Comparison of ENCODE assay signal across 8 mouse cellular contexts in genomic region chr11:118246724-118247123, GRCm38 (mm10). TPM values are rescaled to one million over a fixed set of nuclear protein-coding genes. Genes with fewer than 3 reads are reported as not detected.
DNase-seq lines count a peak whose midpoint lies in the region; ATAC-seq and TF ChIP-seq lines count a peak whose summit lies in the region.

No protein-coding gene starts in this region.

- ATAC-seq in forebrain, postnatal 0 days, result no peak
- ATAC-seq in liver, embryonic 12.5 days, result no peak

- peak overlapping the region; percentile 90 for H3K9ac ChIP-seq in heart, adult 2 months (ENCODE audit: low read depth, low read length)
- H3K9ac ChIP-seq in forebrain, postnatal 0 days, result 0 out of 2 replicates have a peak overlapping the region, but pooled peaks have one; percentile 74
- peak overlapping the region; percentile 87; the same call in 1 of the 2 replicates for H3K9ac ChIP-seq in liver, embryonic 12.5 days

- WGBS in heart, adult 2 months, result 36% methylated on average over 5 of the region's 5 CpGs
- 45% methylated on average over 5 of the region's 5 CpGs for WGBS in forebrain, postnatal 0 days
- 66% methylated on average over 5 of the region's 5 CpGs for WGBS in liver, embryonic 12.5 days (ENCODE audit: insufficient replicate concordance)

- DNase-seq in heart, adult 2 months, result no peak
- no peak for DNase-seq in heart, adult 11 months
- peak; percentile 63 for DNase-seq in A20 (ENCODE audit: low read depth, low spot score)
- DNase-seq in forebrain, postnatal 0 days, result no peak
- DNase-seq in frontal cortex, postnatal 10 days (ENCODE audit: low spot score in 2 of 2), result no peak
- DNase-seq in thymus, postnatal 36 days, result no peak
- DNase-seq in embryo, embryonic 11 days, result no peak

- intact Hi-C loops in heart, adult 2 months (cut with DNase I), result no loop called here

- no peak for TF ChIP-seq POLR2A in heart, adult 2 months (IDR thresholded peaks at IDR 0.05; ENCODE audit: insufficient read depth, low read depth, low read length)

- no peak for TF ChIP-seq EP300 in heart, adult 2 months (IDR thresholded peaks at IDR 0.05; ENCODE audit: insufficient read depth, low read depth, low read length)

- TF ChIP-seq CTCF in heart, adult 2 months (IDR thresholded peaks at IDR 0.05), result no peak
- TF ChIP-seq CTCF in forebrain, postnatal 0 days (IDR thresholded peaks at IDR 0.05; ENCODE audit: low read depth), result no peak

- no peaks in the 10 kb centered on the region for H3K9me3 ChIP-seq in forebrain, postnatal 0 days (ENCODE audit: low read length)
- H3K9me3 ChIP-seq in liver, embryonic 12.5 days (replicated peaks), result no peaks in the 10 kb centered on the region

- H3K27me3 ChIP-seq in heart, adult 2 months (ENCODE audit: control insufficient read depth, insufficient read depth, low read length), result no peaks in the 10 kb centered on the region
- no peaks in the 10 kb centered on the region for H3K27me3 ChIP-seq in forebrain, postnatal 0 days (ENCODE audit: insufficient read depth, low read length)
- peaks cover 16% of the 10 kb centered on the region for H3K27me3 ChIP-seq in liver, embryonic 12.5 days (replicated peaks)

- peak overlapping the region; percentile 92 for H3K4me2 ChIP-seq in forebrain, postnatal 0 days (ENCODE audit: low read depth)
- H3K4me2 ChIP-seq in liver, embryonic 12.5 days, result peak overlapping the region; percentile 100

- H3K79me2 ChIP-seq in heart, adult 2 months (replicated peaks; ENCODE audit: control insufficient read depth, insufficient read depth, low read length), result peaks cover 1% of the 10 kb centered on the region; the same call in 1 of the 2 replicates

- peak overlapping the region; percentile 79 for H3K4me3 ChIP-seq in heart, adult 2 months
- H3K4me3 ChIP-seq in forebrain, postnatal 0 days (ENCODE audit: low read depth, low read length), result peak overlapping the region; percentile 84
- H3K4me3 ChIP-seq in liver, embryonic 12.5 days, result peak overlapping the region; percentile 81; the same call in 1 of the 2 replicates

- peaks cover 19% of the 10 kb centered on the region for H3K4me1 ChIP-seq in heart, adult 2 months (ENCODE audit: control insufficient read depth, insufficient read depth, low read length)
- peaks cover 9% of the 10 kb centered on the region for H3K4me1 ChIP-seq in forebrain, postnatal 0 days (ENCODE audit: insufficient read depth)
- H3K4me1 ChIP-seq in liver, embryonic 12.5 days, result peaks cover 32% of the 10 kb centered on the region

- peak overlapping the region; percentile 98 for H3K27ac ChIP-seq in heart, adult 2 months
- H3K27ac ChIP-seq in forebrain, postnatal 0 days (ENCODE audit: low read depth, low read length), result no peak overlapping the region
- no peak overlapping the region for H3K27ac ChIP-seq in liver, embryonic 12.5 days

- H3K36me3 ChIP-seq in heart, adult 2 months (ENCODE audit: control insufficient read depth, insufficient read depth, low read length), result peaks cover 18% of the 10 kb centered on the region
- H3K36me3 ChIP-seq in forebrain, postnatal 0 days (ENCODE audit: insufficient read depth), result no peaks in the 10 kb centered on the region
- H3K36me3 ChIP-seq in liver, embryonic 12.5 days, result no peaks in the 10 kb centered on the region

RNA-seq across cellular contexts. Expression of gene Cyth1, which starts 1.7 kb away (rescaled TPM):
- total RNA-seq in heart, adult 2 months (2021), result 10 to 100 TPM; 54.1 to 56.0 TPM
- 30.7 and 39.6 TPM in 2 replicates for polyA plus RNA-seq in heart, adult 2 months (2012; rRNA removed)
- total RNA-seq in forebrain, postnatal 0 days (2014; rRNA removed), result 64.1 and 74.1 TPM in 2 replicates
- polyA plus RNA-seq in forebrain, postnatal 0 days (2015; fragmentation: Nextera tagmentation; extraction: Ambion mirVana), result 23.7 and 24.2 TPM in 2 replicates
- 4.7 and 5.4 TPM in 2 replicates for polyA plus RNA-seq in liver, embryonic 12.5 days (2016; fragmentation: Nextera tagmentation; extraction: Ambion mirVana)

RNA-seq across cellular contexts. Expression of gene Usp36, which starts 43.3 kb away (rescaled TPM):
- total RNA-seq in heart, adult 2 months (2021), result 10 to 100 TPM; 13.1 to 15.5 TPM
- polyA plus RNA-seq in heart, adult 2 months (2012; rRNA removed), result 10.3 and 14.6 TPM in 2 replicates
- total RNA-seq in forebrain, postnatal 0 days (2014; rRNA removed), result 17.1 and 22.1 TPM in 2 replicates
- 6.7 and 9.5 TPM in 2 replicates for polyA plus RNA-seq in forebrain, postnatal 0 days (2015; fragmentation: Nextera tagmentation; extraction: Ambion mirVana)
- 12.5 and 14.3 TPM in 2 replicates for polyA plus RNA-seq in liver, embryonic 12.5 days (2016; fragmentation: Nextera tagmentation; extraction: Ambion mirVana)
